Mouse (Mus musculus) cerebellum, adult 2 months (tissue): ENCODE measurements around the gene Fbxw10.

Experiments
- CTCF ChIP-seq: fragments of 200-500 bp; IDR thresholded peaks from 2 replicates; pipeline ENCODE4 v1.5.1; 2011; ENCODE audit warnings: low read depth, mild to moderate bottlenecking, control low read depth, low read length, moderate library complexity, borderline replicate concordance; ENCODE audit not compliant: insufficient read depth
- POLR2A ChIP-seq: fragments of 200-500 bp; IDR thresholded peaks from 2 replicates; pipeline ENCODE4 v1.6.1; 2011; ENCODE audit warnings: low read length, control low read depth, borderline replicate concordance; ENCODE audit not compliant: insufficient read depth

DNA sequence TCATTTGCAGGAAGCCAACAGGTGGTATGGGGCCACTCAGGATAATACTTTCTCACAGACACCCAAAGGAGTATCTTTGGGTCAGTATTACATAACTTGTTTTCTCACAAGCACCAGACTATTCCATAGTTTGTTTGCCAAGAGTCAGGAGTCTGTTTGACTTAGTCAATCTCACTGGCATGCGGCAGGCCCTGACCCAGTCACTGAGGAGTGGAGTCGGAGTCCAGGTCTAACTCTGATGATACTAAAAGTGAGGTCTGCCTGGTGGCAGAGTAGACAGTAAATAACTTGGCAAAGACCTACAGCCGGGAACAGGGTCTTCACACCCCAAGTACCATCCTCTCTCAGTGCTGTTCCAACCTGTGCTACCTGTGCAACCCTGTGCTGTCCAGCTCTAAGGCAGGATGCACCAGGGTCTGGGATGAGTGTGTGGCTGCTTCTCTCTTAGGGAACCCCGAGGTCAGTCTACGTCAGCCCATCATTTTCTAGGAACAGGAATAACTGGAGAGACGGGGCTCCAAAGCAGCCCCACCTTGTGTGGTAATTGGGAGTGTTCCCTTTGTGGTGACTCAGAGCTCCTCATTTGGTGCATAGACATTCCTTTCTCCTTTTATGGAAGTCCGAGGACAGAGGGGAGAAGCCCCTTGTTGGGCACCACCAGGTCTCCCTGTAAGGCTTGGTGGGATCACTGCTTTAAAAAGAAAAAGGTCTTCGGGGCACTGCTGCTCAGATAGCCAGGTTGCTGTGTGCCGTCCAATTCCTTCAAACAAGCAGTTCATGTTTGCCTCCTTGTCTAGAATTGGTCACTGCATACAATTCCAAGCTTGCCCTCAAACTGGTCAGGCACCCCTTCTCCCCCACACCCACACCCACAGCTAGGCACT, 21.4 kb upstream of the Fbxw10 start:
- TF ChIP-seq POLR2A (no peak), CTCF (no peak)
